Mouse (Mus musculus): ENCODE results near the gene Phactr1. TPM values are rescaled to one million over a fixed set of nuclear protein-coding genes. Genes with fewer than 3 reads are reported as not detected.

The Phactr1 gene
- polyA plus RNA-seq, 1 experiment = 46.9 TPM

- H3K27me3 ChIP-seq (ENCODE audit: control insufficient read depth, insufficient read depth, low read length) = no peaks in the 10 kb centered on the region
- no peak overlapping the region for H3K27ac ChIP-seq (ENCODE audit: insufficient read depth, low read length)
- H3K4me1 ChIP-seq (ENCODE audit: control insufficient read depth, insufficient read depth, low read length) = no peaks in the 10 kb centered on the region
- WGBS = 22% methylated on average over 7 of the region's 7 CpGs
- no peak for TF ChIP-seq CTCF (IDR thresholded peaks at IDR 0.05; ENCODE audit: borderline replicate concordance, insufficient read depth, low read depth, low read length)
- TF ChIP-seq POLR2A (IDR thresholded peaks at IDR 0.05; ENCODE audit: borderline replicate concordance, insufficient read depth, low read length) = no peak
- peak overlapping the region; percentile 25 for H3K4me3 ChIP-seq (replicated peaks; ENCODE audit: insufficient read depth, low read depth, low read length)
- DNase-seq = peak in 1 of 2 experiments; percentile 25
Measured at GRCm38 (mm10) chr13:42812762-42813161, 132.3 kb downstream of the Phactr1 start.

DNA sequence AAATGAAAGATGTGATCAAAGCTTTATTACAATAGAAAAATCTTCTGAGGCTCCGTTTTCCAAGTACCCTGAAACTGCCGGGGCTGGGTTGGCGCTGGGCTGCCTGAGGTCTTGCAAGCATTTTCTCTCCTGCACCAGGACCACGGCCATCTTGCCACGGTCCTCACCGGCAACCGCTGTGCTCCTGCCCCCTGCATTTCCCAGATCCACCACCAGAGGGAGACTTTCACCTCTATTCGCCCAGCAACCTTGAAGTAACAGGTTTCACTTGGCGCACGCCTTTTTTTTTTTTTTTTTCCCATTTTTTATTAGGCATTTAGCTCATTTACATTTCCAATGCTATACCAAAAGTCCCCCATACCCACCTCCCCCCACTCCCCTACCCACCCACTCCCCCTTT lies 138.0 kb downstream of the Phactr1 start:
- 56% methylated on average over 10 of the region's 10 CpGs for WGBS
- H3K27ac ChIP-seq (ENCODE audit: insufficient read depth, low read length) = no peak overlapping the region
- peak; percentile 71 for TF ChIP-seq CTCF (IDR thresholded peaks at IDR 0.05; ENCODE audit: borderline replicate concordance, insufficient read depth, low read depth, low read length)
- TF ChIP-seq POLR2A (IDR thresholded peaks at IDR 0.05; ENCODE audit: borderline replicate concordance, insufficient read depth, low read length) = no peak
- peak; percentile 37 to 55 for DNase-seq
- H3K27me3 ChIP-seq (ENCODE audit: control insufficient read depth, insufficient read depth, low read length) = no peaks in the 10 kb centered on the region
- H3K4me1 ChIP-seq (ENCODE audit: control insufficient read depth, insufficient read depth, low read length) = no peaks in the 10 kb centered on the region
- no peak overlapping the region for H3K4me3 ChIP-seq (replicated peaks; ENCODE audit: insufficient read depth, low read depth, low read length)

DNA sequence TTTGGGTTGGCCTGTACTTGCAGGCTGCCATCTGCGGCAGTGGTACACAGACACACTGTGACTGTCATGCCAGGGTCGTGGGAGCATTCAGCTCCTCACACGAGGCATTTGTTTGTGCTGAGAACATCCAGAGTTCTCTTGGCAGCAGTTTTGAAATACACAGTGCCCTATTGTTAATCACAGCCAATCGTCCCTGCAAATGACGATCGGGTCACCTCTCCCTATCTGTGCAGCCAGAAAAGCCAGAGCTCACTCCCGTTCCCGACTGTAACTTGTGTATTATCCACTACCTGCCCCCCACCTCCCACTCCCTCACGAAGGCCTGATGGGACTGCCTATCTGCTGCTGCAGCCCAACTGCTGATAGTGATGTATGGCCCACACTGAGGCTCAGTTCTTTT lies 140.1 kb downstream of the Phactr1 start:
- no peak for TF ChIP-seq CTCF (IDR thresholded peaks at IDR 0.05; ENCODE audit: borderline replicate concordance, insufficient read depth, low read depth, low read length)
- peak in 1 of 2 experiments; percentile 21 for DNase-seq
- no peak overlapping the region for H3K4me3 ChIP-seq (replicated peaks; ENCODE audit: insufficient read depth, low read depth, low read length)
- H3K27ac ChIP-seq (ENCODE audit: insufficient read depth, low read length) = peak overlapping the region; percentile 55; the same call in 1 of the 2 replicates
- 29% methylated on average over 9 of the region's 9 CpGs for WGBS
- no peaks in the 10 kb centered on the region for H3K27me3 ChIP-seq (ENCODE audit: control insufficient read depth, insufficient read depth, low read length)
- no peaks in the 10 kb centered on the region for H3K4me1 ChIP-seq (ENCODE audit: control insufficient read depth, insufficient read depth, low read length)

- 70% methylated on average over 15 of the region's 15 CpGs for WGBS
- no peaks in the 10 kb centered on the region for H3K27me3 ChIP-seq (ENCODE audit: control insufficient read depth, insufficient read depth, low read length)
- no peak overlapping the region for H3K4me3 ChIP-seq (replicated peaks; ENCODE audit: insufficient read depth, low read depth, low read length)
- H3K27ac ChIP-seq (ENCODE audit: insufficient read depth, low read length) = no peak overlapping the region
- TF ChIP-seq POLR2A (IDR thresholded peaks at IDR 0.05; ENCODE audit: borderline replicate concordance, insufficient read depth, low read length) = no peak
- TF ChIP-seq CTCF (IDR thresholded peaks at IDR 0.05; ENCODE audit: borderline replicate concordance, insufficient read depth, low read depth, low read length) = no peak
- no peak for DNase-seq
- H3K4me1 ChIP-seq (ENCODE audit: control insufficient read depth, insufficient read depth, low read length) = no peaks in the 10 kb centered on the region
Measured at GRCm38 (mm10) chr13:42821426-42822106, 141.1 kb downstream of the Phactr1 start.

- Histone ChIP-seq H3K4me1 (ENCODE audit: control insufficient read depth, insufficient read depth, low read length) (no peaks in the 10 kb centered on the region), H3K4me3 (replicated peaks; ENCODE audit: insufficient read depth, low read depth, low read length) (no peak overlapping the region), H3K27me3 (ENCODE audit: control insufficient read depth, insufficient read depth, low read length) (no peaks in the 10 kb centered on the region), H3K27ac (ENCODE audit: insufficient read depth, low read length) (no peak overlapping the region)
- WGBS = 23% methylated on average over 10 of the region's 10 CpGs
- no peak for TF ChIP-seq POLR2A (IDR thresholded peaks at IDR 0.05; ENCODE audit: borderline replicate concordance, insufficient read depth, low read length)
- TF ChIP-seq CTCF (IDR thresholded peaks at IDR 0.05; ENCODE audit: borderline replicate concordance, insufficient read depth, low read depth, low read length) = peak; percentile 87
- DNase-seq = peak; percentile 63 to 85
Measured at GRCm38 (mm10) chr13:42822545-42822944, 142.1 kb downstream of the Phactr1 start.

GRCm38 (mm10) chr13:42823875-42824274 lies 143.5 kb downstream of the Phactr1 start:
- no peak for DNase-seq
- 67% methylated on average over 7 of the region's 7 CpGs for WGBS
- H3K4me1 ChIP-seq (ENCODE audit: control insufficient read depth, insufficient read depth, low read length) = no peaks in the 10 kb centered on the region
- no peak overlapping the region for H3K4me3 ChIP-seq (replicated peaks; ENCODE audit: insufficient read depth, low read depth, low read length)
- TF ChIP-seq POLR2A (IDR thresholded peaks at IDR 0.05; ENCODE audit: borderline replicate concordance, insufficient read depth, low read length) (no peak), CTCF (IDR thresholded peaks at IDR 0.05; ENCODE audit: borderline replicate concordance, insufficient read depth, low read depth, low read length) (no peak)
- no peak overlapping the region for H3K27ac ChIP-seq (ENCODE audit: insufficient read depth, low read length)
- H3K27me3 ChIP-seq (ENCODE audit: control insufficient read depth, insufficient read depth, low read length) = no peaks in the 10 kb centered on the region

GRCm38 (mm10) chr13:42826602-42827001 lies 146.2 kb downstream of the Phactr1 start:
- TF ChIP-seq CTCF (IDR thresholded peaks at IDR 0.05; ENCODE audit: borderline replicate concordance, insufficient read depth, low read depth, low read length) = peak; percentile 70
- no peak for TF ChIP-seq POLR2A (IDR thresholded peaks at IDR 0.05; ENCODE audit: borderline replicate concordance, insufficient read depth, low read length)
- Histone ChIP-seq H3K4me3 (replicated peaks; ENCODE audit: insufficient read depth, low read depth, low read length) (no peak overlapping the region), H3K4me1 (ENCODE audit: control insufficient read depth, insufficient read depth, low read length) (no peaks in the 10 kb centered on the region), H3K27me3 (ENCODE audit: control insufficient read depth, insufficient read depth, low read length) (no peaks in the 10 kb centered on the region), H3K27ac (ENCODE audit: insufficient read depth, low read length) (no peak overlapping the region)
- WGBS = 55% methylated on average over 8 of the region's 8 CpGs
- DNase-seq = peak; percentile 32 to 60

DNA sequence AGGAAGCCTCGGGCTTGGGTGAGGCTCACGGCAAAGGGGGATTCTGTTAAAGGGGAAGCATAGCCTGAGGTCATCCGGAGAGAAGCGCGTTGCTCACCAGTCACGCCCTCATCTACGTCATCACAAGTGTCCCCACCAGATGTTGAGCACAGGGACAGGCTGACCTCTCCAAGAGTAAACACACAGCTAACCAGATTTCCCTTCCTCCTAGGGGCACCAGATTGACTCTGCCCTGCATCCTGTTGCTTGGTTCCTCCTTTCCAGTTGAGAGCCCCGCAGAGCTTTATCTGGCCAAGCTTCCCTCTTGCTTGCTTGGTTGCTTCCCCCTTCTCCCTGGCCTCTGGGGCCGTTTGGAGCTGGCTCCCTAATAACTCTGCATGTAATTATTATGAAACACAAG lies 148.6 kb downstream of the Phactr1 start:
- no peaks in the 10 kb centered on the region for H3K27me3 ChIP-seq (ENCODE audit: control insufficient read depth, insufficient read depth, low read length)
- DNase-seq = no peak
- no peak overlapping the region for H3K27ac ChIP-seq (ENCODE audit: insufficient read depth, low read length)
- TF ChIP-seq CTCF (IDR thresholded peaks at IDR 0.05; ENCODE audit: borderline replicate concordance, insufficient read depth, low read depth, low read length) (no peak), POLR2A (IDR thresholded peaks at IDR 0.05; ENCODE audit: borderline replicate concordance, insufficient read depth, low read length) (no peak)
- H3K4me1 ChIP-seq (ENCODE audit: control insufficient read depth, insufficient read depth, low read length) = no peaks in the 10 kb centered on the region
- H3K4me3 ChIP-seq (replicated peaks; ENCODE audit: insufficient read depth, low read depth, low read length) = no peak overlapping the region
- WGBS = 24% methylated on average over 9 of the region's 9 CpGs

Data from cerebellum, adult 2 months (tissue).